Mouse (Mus musculus): ENCODE results near the gene Abca3.

Gene Abca3

DNA sequence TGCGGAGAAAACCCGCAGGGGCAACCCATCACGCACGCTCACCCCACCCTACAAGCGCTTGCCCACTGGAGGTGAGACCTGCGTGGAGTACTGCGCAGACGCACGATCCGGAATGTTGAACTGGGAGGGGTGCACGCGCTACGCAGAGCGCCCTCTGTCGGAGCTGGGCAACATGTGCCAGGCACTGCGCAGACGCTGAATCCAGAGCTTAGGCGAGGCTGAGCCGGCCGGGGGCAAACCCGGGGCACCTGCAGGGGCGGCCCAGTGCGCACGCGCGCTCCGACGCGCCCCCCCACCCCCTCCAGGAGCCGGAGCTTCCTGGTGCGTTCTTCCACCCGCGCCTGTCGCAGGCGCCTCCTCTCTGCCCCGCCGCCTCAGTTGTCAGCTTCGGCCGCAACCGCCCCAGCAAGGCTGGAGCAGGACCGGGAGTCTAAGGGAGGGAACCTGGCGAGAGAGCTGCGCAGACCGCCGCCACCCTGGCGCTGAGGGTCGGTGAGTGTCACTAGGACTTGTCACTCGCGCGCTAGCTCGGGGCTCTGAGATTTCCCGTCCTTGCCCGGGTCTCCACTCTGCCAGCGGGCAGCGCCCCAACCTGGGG lies at the start of gene Abca3:
TSS of gene Abca3 (plus strand) at position 191 of the 598 bp plus-strand sequence.
- DNase-seq (ENCODE audit: low read depth), result peak; percentile 100

DNA sequence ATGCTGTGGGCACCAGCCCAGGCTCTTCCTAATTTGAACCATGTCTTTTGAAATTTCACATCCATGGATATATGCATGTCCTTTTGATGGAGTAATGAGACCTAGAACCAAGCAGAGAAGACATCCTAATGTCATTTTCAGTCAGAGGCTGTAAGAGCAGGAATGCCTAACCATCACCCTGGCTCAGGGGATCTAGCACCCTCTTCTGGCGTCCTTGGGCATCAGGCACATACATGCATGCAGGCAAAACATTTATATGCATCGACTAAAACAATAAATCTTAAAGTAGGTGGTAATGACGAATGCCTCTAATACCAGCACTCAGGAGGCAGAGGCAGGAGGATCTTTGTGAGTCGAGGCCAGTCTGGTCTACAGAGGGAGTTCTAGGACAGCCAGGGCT lies 44.2 kb upstream of the Abca3 start:
- peak; percentile 62 for DNase-seq (ENCODE audit: low read depth)

DNA sequence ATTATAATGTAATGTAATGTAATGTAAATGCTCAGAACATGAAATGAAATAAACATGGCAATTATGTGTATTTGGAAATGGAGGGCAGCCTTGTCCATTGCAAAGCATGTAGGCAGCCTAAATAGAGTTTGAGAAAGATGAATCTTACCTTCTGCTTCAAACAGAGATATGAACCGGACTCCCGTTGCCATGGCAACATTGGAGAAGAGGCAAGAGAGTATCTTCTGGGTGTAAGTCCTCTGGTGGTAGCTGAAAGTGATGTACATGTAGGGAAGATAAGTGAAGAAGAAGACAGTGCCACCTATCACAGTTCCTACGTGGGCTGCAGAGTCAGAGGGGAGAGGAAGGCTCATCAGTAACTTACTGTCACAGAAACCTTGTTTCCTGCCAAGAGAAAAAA lies 30.9 kb upstream of the Abca3 start:
- no peak for DNase-seq (ENCODE audit: low read depth)

DNA sequence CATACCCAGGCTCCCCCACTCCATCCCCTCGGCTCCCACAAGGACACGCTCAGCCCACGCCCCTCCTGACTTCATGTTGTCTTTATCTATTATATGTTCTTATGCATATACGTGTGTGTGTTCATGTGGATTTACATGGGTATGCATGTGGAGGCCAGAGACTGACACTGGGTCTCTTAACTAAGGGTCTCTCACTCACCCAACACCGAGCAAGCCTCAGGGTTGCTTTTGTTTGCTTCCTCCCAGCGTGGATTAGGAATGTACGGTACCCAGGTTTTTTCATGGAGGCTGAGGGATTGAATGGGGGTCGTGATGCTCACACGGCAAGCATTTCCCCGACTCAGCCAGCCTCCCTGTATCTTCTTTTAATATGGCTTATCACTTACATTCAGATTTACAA lies 26.7 kb upstream of the Abca3 start:
- DNase-seq (ENCODE audit: low read depth), result no peak

DNA sequence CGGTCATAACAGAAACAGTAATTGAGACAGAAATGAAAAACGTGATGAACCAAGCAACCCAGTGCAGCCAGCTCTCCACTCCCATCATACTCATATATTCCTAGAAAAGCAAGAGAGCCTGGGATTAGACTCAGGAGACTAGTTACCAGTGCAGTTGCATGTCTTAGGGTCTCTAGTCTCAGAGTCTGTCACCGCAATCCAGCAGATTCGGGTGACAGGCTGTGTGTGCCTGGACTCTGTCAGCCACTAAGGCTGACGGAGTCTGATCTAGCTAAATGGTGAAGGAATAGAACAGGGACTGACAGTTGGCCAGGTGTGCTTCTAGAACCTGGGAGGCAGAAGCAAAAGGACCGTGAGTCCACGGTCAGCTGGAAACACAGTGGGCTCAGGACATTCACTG lies 24.1 kb upstream of the Abca3 start:
- DNase-seq (ENCODE audit: low read depth), result no peak

DNA sequence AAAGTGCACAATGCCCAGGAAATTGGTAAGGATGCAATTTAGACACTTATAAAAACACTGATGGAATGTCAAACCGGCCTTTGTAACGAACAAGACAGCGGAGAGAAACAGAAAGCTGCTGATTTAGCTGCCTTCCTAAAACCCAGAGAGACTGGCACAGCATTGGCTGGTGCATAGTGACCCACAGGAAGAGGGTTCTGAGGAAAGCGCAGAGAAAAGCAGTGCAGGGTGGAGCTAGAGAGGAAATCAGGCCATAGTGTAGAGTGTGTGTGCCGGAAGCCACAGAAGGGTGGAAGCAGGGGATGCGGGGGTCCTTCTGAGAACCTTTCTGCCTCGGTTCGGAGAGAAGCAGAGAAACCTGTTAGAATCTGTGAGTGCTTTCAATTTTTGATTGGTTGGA lies 7.1 kb upstream of the Abca3 start:
- peak; percentile 55 for DNase-seq (ENCODE audit: low read depth)

DNA sequence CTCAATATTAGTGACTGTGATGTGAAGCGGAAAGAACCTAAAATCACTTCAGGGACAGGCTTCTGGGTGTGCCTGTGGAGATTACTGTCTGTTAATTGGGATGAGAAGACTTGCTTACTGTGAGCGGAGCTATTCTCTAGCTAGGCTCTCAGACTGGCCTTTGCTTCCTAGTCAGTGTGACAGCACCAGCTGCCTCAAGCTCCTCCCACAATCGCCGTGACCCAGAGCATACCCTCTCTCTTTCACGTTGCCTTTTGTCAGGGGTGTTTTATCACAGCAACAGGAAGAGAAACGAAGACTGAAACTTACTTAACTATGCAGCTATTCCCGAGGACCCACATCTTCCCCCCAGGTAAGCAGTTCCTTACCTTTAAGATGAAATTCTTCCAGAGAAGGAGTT lies 4.9 kb upstream of the Abca3 start:
- DNase-seq (ENCODE audit: low read depth), result no peak

DNA sequence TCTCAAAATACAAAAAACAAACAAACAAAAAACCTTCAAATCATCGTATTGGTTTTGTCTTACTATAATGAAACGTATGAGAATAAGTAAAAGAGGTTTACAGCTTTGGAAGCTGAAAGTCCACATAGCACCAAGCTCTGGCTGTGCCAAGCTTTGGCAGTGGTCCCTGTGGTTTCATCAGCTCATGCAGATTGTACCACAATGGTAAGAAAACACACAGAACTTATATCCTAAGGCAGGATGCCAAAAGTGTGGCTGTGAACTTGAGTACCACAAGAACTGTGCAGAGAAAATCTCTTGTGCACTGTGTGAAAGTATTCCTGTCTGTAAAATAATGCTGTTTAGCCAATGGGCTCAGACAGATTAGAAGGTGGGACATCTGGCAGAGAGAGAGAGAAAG lies 2.6 kb upstream of the Abca3 start:
- no peak for DNase-seq (ENCODE audit: low read depth)

DNA sequence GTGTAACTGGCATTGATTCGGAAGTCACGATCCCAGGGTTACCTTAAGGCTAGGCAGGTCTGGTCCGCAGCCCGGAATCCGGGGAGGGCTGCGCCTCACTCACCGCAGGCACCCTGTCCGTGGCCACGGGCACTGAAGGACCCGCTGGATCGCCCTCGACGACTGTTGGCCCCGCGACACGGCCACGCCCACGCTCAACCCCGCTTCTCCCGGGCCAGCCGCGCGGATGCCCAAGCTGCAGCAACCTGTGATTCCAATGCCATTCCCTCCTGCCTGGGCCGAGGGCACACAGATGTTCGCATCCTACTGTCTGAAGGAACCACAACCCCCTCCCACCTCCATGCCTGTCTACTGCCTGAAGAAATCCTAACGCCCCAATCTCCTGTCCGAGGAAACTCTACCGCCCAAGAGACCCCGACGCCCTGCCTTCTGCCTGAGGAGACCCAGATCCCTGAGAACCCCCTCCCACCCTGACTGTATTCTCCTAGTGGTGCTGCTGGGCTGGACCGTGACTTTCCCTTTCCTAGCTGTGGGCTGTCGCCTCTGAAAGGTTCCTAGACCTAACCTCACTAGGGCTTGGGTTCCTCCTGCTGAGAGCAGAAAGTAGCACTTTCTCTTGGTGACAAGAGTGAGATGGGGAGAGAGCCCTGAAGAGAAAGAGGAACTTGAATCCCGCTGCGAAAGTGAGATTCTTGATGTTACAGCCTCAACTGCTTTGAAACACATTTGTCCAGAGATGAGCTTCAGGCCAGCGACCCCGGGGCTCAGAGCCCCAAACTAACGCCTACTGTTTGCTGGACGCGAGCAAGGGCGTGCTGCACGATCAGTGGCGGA lies 607 bp upstream of the Abca3 start, which contains the start of gene Abca17:
TSS of gene Abca17 (minus strand) at position 143 of the 834 bp plus-strand sequence.
- no peak for DNase-seq (ENCODE audit: low read depth)

DNA sequence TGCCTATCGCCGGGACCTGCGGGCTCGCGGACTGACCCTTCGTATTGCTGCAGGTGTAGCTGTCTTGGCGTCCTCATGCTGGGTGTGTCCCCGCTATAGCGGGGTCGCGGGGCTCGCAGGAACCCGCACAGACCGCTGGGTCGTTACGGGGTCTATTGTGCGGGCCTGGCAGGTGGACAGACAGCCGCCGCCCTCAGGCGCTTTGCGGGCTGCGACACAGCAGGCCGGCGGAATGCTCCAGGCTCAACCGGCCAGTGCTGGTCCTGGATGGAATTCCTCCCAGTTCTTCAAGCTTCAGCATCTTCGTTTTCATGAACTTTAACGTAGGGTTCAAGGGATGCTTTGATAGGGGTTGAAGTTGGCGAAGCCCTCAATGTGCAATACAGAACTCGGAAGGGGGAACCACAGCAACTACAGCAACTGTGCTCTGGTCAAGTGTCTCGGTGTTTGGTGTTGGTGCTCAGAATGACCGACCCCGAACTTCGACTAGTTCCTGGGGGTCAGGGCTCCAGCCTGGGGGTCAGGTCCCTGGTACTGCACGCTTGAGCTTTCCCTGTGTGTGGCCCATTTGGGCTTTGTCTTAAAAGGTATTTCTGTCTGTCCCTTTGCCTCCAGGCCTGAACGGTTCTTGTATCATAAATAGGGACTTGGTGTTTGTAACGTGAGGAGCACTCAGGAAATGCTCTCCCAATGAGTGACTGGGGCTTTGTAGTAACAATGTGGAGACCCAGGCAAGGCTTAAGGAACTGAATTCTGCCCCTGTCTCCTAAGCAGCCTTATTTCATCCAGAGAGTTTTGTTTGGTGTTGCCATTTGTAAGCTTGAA lies 832 bp downstream of the Abca3 start:
- DNase-seq (ENCODE audit: low read depth), result peak; percentile 40

DNA sequence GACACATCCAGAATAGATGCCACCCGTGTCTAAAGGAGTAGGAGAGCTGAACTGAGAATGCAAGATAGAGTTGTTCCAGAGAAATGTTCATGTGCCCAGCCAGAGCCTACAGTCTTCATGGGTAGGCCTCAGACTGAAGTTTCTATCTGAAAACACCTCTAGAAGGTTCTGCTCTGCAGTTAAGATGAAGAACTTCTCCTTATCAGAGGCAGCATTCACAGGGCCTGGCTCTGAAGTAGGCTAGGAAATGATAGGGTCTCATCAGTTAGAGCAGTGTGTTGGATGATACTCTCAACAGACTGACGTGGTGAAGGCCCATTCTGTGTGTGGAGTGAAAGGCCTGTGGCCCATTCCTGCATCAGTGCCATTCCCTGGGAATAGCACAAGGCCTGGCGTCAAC lies 2.2 kb downstream of the Abca3 start:
- DNase-seq (ENCODE audit: low read depth), result peak; percentile 12

DNA sequence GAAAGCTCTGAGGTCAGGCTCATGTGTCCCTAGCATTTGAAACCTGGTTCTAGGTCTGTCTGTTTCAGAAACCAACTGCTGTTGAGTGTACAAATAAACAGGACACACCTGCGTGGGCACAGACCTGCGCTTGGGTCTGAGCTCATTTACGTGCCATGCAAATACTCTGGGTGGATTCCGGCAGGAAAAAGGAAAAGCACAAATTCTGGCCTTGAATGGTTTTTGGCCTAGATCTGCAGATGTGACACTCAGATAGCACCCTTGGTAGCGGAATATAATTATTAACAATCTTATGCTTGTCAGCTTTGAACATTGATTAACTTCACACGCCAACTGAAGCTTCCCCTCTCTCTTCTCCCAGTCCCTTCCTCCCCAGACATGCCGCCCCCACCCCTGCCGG lies 3.5 kb downstream of the Abca3 start:
- no peak for DNase-seq (ENCODE audit: low read depth)

DNA sequence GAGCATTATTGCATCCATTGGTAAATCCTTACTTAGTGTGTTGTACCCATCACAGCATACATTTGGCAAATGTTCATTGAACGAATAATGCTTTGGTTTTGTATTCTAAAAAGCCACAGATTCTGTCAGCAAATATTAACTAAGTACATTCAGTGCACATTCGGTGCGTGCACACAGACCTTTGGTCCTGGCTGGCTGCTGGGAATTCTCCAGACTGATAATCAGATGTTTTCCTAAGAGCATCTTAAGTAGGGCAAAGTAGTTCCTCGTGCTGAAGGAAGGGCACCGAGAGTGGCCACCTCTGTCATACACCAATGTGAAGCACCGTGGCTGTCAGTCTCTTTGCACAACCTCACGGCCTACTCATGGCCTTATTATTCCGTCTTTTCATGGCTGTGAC lies 7.3 kb downstream of the Abca3 start:
- DNase-seq (ENCODE audit: low read depth), result no peak

DNA sequence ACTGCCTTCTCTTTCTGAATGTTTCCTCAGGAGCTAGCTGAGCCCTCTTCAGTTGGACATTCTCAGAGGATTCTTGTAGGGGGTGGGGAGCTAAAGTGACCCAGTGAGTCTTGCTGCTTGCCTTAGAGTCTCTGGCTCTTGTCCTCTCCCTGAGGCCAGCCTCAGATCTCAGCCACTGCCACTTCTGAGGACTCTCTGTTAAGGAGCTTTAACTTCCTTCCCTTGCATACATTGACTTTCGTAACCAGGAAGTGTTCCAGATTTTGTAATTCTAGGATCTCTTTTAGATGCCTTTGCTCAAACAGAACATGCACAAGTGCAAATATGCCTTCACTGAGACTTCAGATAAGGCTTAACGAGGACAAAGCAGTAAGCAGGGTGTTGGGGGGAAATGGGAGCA lies 8.2 kb downstream of the Abca3 start:
- DNase-seq (ENCODE audit: low read depth), result no peak

DNA sequence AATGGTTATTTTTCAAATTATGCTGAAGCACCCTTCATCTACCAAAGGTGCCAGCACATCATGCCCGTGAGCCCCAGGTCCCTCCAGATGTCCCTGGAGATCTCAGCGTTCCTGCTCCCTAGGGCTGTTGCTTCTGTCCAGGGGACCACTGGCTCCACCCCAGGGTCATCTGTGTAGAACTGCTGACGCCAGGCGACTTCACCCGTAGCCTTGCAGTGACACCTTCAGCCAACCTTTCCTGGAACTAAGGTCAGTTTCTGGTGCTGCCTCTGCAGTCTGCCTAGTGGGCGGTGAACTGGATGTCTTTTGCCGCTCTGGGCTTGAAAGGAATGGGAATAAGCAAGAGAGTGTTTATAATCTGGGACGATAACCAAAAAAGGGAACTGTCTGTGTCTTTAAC lies 9.1 kb downstream of the Abca3 start:
- DNase-seq (ENCODE audit: low read depth), result no peak

DNA sequence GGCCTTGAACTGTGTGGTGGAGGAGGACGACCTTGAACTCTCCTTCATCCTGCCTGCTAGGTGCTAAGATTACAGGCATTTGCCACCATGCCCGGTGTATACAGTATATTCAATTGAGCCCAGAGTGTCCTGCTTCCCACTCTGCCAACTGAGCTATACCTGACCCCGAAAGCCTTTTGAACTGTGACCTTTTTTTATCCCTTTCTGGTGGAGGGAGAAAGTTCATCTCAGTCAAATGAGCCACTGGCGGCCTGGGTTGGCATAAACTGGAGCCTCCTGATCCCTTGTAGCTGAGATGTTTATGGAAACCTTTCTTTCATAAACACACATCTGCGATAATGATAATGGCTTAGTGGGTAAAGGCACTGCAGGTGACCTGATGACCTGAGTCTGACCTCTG lies 9.5 kb downstream of the Abca3 start:
- no peak for DNase-seq (ENCODE audit: low read depth)

DNA sequence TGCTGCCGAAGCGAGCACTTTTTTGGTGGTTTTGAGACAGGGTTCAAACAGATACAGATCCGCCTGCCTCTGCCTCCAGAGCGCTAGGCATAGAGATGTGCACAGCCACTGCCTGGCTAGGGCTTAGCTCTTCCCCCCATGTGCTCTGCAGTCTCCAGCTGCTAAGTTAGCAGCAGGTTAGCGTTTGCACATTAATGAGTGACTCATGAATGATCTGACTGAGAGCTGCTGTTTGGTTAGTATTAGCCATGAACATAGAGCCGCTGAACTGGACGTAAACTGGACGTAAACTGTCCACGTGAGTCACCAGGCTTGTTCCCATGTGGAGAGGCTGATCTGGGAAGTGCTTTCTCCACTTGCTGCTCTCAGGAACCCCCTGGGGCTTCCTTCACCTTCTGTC lies 10.8 kb downstream of the Abca3 start:
- no peak for DNase-seq (ENCODE audit: low read depth)

DNA sequence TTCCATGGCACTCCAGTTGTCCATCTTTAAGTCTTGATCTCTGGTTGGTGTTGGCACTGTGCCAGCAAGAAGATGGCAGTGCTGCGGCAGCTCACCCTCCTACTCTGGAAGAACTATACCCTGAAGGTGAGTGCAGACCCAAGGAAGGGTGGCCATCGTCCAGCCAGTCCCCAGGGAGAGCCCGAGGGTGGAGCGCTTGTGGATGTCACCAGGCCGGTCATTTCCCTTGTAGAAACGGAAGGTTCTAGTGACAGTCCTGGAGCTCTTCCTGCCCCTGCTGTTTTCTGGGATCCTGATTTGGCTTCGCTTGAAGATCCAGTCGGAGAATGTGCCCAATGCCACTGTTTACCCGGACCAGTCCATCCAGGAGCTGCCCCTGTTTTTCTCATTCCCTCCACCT lies 12.7 kb downstream of the Abca3 start:
- no peak for DNase-seq (ENCODE audit: low read depth)

DNA sequence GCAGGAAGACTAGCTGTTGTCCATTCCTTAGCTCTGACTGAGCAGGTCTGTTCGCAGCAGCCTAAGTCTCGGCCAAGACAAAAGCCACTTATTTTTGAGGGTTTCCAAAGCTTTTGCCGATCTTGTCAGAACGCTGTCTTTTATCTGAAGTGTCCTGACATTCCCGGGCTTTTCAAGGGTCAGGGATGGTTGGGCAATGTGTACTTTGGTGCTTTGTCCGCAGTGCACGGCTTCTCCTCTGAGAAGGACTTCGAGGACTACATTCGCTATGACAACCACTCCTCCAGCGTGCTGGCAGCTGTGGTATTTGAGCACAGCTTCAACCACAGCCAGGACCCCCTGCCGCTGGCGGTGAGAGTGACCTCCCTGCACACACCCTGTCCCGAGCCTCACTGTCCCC lies 14.1 kb downstream of the Abca3 start:
- DNase-seq (ENCODE audit: low read depth), result no peak

DNA sequence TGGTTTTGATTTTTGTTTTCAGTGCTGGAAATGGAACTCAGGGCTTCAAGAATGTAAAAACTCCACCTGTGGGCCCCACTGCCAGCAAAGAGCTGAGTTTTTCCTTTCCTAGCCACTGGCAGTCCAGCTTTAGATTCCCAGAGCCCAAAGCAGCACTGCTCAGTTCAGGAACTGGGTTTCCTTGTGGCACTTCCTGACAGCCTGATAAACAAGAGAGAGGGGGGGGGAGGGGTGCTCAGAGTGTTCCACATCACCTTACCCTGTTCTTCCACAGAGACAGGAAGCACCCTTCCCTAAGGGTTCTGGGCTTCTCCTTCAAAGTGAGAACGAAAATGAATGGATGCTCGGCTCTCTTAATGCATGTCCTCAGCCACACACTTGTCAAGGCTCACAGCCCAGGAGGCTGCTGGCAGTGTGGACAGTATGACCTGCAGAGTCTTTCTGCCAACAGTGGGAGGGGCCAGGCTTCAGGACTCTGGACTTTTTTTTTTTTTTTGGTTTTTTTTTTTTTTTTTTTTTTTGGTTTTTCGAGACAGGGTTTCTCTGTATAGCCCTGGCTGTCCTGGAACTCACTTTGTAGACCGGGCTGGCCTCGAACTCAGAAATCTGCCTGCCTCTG lies 23.5 kb downstream of the Abca3 start:
- DNase-seq (ENCODE audit: low read depth), result no peak

DNA sequence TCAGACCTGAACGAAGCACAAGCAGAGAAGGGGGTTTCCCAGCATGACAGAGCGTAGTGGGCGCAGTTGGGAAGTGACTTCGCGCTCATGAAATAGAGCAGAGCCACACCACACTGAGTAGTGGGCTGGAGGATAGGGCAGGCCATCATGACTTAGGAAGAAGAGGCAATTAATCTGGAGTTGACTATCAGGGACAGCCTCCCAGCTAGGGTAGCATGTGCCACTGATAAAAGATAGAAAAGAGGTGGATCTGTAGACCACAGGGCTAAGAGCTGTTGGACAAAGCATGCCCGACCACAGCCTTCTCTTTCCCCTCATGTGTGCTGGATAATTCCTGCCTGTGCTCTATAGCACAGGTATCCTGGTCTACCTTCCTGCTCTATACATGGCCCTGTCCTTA lies 24.1 kb downstream of the Abca3 start:
- DNase-seq (ENCODE audit: low read depth), result no peak

DNA sequence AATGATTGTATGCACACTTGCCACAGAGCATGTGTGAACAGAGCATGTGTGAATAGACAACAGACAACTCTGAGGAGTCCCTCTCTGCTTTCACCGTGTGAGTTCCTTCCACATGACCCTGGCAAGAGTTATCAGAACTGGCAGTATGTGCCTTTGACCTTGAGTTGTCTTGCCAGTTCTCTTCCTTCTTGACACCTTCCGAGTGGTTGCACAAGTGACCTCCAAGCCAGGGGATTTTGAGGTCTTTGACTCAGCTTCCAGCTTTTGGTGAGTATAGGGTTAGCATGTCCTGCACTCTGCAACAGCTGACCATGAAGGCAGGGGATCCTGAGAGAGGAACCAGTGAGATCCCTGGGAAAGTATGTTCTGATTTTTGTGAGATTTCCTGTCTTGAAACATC lies 26.7 kb downstream of the Abca3 start:
- DNase-seq (ENCODE audit: low read depth), result no peak

DNA sequence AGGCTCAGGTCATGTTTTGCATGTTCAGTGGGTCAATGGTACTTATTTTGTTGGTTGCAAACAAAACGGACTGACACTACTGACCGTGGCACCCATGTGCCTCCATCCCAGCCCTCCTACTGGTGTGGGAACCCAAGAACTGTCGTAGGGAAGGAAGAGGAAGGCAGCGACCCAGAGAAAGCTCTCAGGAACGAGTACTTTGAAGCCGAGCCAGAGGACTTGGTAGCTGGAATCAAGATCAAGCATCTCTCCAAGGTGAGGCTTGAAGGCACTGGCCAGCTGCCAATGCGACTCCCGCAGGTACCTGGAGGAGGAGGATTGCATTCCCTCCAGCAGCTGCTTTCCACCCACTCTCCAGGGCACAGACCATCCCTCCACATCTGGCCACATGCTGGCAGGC lies 32.0 kb downstream of the Abca3 start:
- DNase-seq (ENCODE audit: low read depth), result no peak
